Mouse (Mus musculus) pancreas, adult 10 weeks (tissue): ENCODE results near the gene Fanci. TPM values are rescaled to one million over a fixed set of nuclear protein-coding genes. Genes with fewer than 3 reads are reported as not detected.

ENCODE experiments used
- polyA plus RNA-seq: library from polyadenylated mRNA; stranded (reverse); fragments of 350-450 nt; fragmentation: Illumina TruSeq; extraction: RNeasy Lipid Tissue Mini Kit (QIAGEN cat#74804); gene quantifications from one replicate; pipeline ENCODE4 v1.2.3, GENCODE M21; 2015; ENCODE audit warnings: low read depth, low replicate concordance; ENCODE audit not compliant: insufficient read depth

Fanci gene
- not detected for polyA plus RNA-seq

GRCm38 (mm10) chr7:79391883-79392649, at the start of gene Fanci:
TSS of gene Fanci (plus strand) at chr7:79391929.

GRCm38 (mm10) chr7:79386422-79387133, 5.2 kb upstream of the Fanci start, which contains the start of gene Rlbp1:
TSS of gene Rlbp1 (minus strand) at chr7:79387048.

DNA sequence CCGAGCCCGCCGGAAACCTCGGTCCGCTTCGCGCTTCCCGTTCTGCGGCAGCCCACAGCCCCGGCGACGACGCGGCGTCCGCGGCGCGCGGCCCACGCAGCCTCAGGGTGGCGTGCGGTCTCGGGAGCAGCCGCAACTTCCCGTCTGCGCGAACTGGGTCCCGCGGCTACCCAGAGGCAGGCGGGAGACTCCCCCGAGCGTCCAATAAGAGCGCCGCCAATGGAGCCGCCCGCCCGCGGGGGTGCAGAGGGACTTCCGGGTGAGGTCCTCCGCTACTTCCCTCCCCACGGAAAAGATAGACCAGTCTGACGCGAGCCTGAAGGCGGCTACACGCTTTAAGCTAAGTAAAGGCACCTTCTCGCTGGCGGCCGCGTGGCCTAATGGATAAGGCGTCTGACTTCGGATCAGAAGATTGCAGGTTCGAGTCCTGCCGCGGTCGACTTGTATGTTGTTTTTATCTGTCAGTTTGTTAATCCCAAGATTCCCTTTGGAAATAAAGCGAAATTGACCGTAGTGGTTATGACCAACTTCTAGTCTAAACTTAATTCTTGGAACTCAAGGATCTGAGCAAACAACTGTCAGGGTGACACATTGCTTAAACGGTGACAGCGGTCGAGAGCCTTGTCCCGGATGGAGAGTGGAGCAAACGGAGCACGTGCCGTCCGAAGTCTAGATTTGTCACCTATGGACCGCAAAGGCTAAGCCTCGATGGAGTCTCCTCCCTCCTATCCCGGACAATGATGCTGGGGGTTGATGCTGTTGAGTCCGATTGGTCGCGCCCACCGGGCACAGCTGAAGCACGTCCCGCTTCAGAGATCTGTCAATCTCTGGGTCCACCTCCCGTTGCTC, 74.5 kb downstream of the Fanci start, which contains the start of gene Polg:
Gene Polg (minus strand): TSS at position 310 of the 849 bp plus-strand sequence.

Other genes with a start within 250 kb of the Fanci start
- 62.6 TPM for gene Mfge8, start 242.9 kb upstream of the Fanci start, polyA plus RNA-seq
- 7.6 TPM for gene Abhd2, start 118.7 kb upstream of the Fanci start, polyA plus RNA-seq
- not detected for gene Rlbp1, start 4.9 kb upstream of the Fanci start, polyA plus RNA-seq
- gene Polg, start 74.4 kb downstream of the Fanci start, polyA plus RNA-seq, result 15.7 TPM
- gene Rhcg, start 225.7 kb downstream of the Fanci start, polyA plus RNA-seq, result not detected